Mouse (Mus musculus) heart, embryonic 12.5 days (tissue): ENCODE measurements around the gene Als2cl. TPM values are rescaled to one million over a fixed set of nuclear protein-coding genes. Genes with fewer than 3 reads are reported as not detected.

Source experiments
- ATAC-seq: fragments of 200-750 bp; cut with Nextera tagmentation; 2 replicates; pipeline ENCODE4 v1.8.0; 2017; ENCODE audit warnings: moderate TSS enrichment, moderate library complexity; ENCODE audit not compliant: insufficient number of reproducible peaks, low FRiP score
- H3K27ac ChIP-seq: fragments of 300-500 bp; sonication (generic); 2 replicates; pipeline ENCODE4 v1.5.1; 2016; ENCODE audit warnings: mild to moderate bottlenecking, moderate library complexity; ENCODE audit not compliant: poor library complexity, severe bottlenecking
- H3K27me3 ChIP-seq: fragments of 300-500 bp; sonication (generic); replicated peaks from 2 replicates; pipeline ENCODE4 v1.6.1; 2016; ENCODE audit warnings: mild to moderate bottlenecking, moderate library complexity
- H3K36me3 ChIP-seq: fragments of 300-500 bp; sonication (generic); 2 replicates; pipeline ENCODE4 v1.6.1; 2016; ENCODE audit warnings: mild to moderate bottlenecking, moderate library complexity
- H3K4me1 ChIP-seq: fragments of 300-500 bp; sonication (generic); replicated peaks from 2 replicates; pipeline ENCODE4 v1.6.1; 2016; ENCODE audit warnings: mild to moderate bottlenecking
- H3K4me2 ChIP-seq: fragments of 300-500 bp; sonication (generic); 2 replicates; pipeline ENCODE4 v1.6.1; 2016; ENCODE audit warnings: mild to moderate bottlenecking, moderate library complexity
- H3K4me3 ChIP-seq: fragments of 300-500 bp; sonication (generic); 2 replicates; pipeline ENCODE4 v1.5.1; 2016; ENCODE audit warnings: mild to moderate bottlenecking
- H3K9ac ChIP-seq: fragments of 300-500 bp; sonication (generic); 2 replicates; pipeline ENCODE4 v1.6.1; 2016; ENCODE audit warnings: mild to moderate bottlenecking, moderate library complexity
- H3K9me3 ChIP-seq: fragments of 300-500 bp; sonication (generic); replicated peaks from 2 replicates; pipeline ENCODE4 v1.6.1; 2016; ENCODE audit warnings: mild to moderate bottlenecking, moderate library complexity
- WGBS: fragments of 180-500 bp; shearing (Covaris S2); methylation state at CpG from one replicate; pipeline ENCODE4 v1.1.7; 2016; 5-methylcytosine and 5-hydroxymethylcytosine counted together
- polyA plus RNA-seq: library from polyadenylated mRNA; unstranded; fragments of >200 nt; fragmentation: Nextera tagmentation; extraction: Ambion mirVana; gene quantifications from 2 replicates; pipeline ENCODE4 v1.2.1, GENCODE M21; 2016

Gene Als2cl
- polyA plus RNA-seq, 1 experiment from 2014 or later = 1.4 TPM

DNA sequence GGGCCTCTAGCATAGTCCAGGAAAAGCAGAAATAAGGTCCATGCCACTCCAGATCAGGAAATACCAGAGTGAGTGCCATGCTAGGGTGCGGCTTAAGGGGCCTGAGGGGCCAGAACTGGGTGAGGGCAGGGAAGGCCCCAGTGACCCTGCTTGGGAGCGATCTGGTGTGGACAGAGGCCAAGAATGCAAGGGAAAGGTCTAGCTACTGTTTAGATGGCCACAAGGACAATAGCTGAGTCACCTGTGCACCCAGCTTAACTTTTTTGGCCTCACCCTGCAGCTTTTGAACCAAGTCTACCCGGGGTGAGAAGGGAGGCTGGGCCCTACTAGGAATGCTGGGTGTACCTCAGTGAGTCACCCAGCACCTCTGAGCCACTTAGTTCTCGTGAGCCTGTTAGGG, 1.1 kb downstream of the Als2cl start:
- no peak for ATAC-seq
- no peaks in the 10 kb centered on the region for H3K36me3 ChIP-seq
- peak overlapping the region; percentile 67; the same call in 1 of the 2 replicates for H3K9ac ChIP-seq
- 72% methylated on average over 4 of the region's 4 CpGs for WGBS
- peaks cover 26% of the 10 kb centered on the region for H3K4me1 ChIP-seq
- H3K27ac ChIP-seq = no peak overlapping the region
- H3K9me3 ChIP-seq = no peaks in the 10 kb centered on the region
- H3K4me2 ChIP-seq = peak overlapping the region; percentile 99
- peak overlapping the region; percentile 72; the same call in 1 of the 2 replicates for H3K4me3 ChIP-seq
- peaks cover 65% of the 10 kb centered on the region for H3K27me3 ChIP-seq

DNA sequence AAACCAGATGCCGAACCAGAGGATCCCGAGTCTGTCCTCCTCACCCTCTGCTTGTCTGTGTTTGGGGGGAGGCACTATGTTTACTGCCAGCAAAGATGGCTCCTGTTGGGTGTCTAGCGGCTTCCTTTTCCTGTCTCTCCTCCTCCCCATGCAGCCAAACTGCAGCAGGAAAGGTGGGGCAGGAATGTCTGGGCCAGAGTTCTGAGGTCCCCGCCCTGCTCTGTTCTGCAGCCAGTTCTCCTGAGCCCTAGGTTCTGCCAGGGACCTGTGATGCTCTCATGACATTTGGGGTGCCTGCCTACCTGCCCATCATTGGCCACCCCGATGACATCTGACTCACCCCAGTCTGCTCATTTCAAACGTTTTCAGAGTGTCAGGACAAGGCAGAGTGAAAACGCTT, 2.3 kb downstream of the Als2cl start:
- no peak overlapping the region for H3K4me3 ChIP-seq
- 65% methylated on average over 7 of the region's 7 CpGs for WGBS
- no peak for ATAC-seq
- H3K27me3 ChIP-seq = peaks cover 66% of the 10 kb centered on the region
- no peak overlapping the region for H3K9ac ChIP-seq
- H3K36me3 ChIP-seq = no peaks in the 10 kb centered on the region
- no peaks in the 10 kb centered on the region for H3K9me3 ChIP-seq
- peaks cover 26% of the 10 kb centered on the region for H3K4me1 ChIP-seq
- H3K27ac ChIP-seq = no peak overlapping the region
- no peak overlapping the region for H3K4me2 ChIP-seq

DNA sequence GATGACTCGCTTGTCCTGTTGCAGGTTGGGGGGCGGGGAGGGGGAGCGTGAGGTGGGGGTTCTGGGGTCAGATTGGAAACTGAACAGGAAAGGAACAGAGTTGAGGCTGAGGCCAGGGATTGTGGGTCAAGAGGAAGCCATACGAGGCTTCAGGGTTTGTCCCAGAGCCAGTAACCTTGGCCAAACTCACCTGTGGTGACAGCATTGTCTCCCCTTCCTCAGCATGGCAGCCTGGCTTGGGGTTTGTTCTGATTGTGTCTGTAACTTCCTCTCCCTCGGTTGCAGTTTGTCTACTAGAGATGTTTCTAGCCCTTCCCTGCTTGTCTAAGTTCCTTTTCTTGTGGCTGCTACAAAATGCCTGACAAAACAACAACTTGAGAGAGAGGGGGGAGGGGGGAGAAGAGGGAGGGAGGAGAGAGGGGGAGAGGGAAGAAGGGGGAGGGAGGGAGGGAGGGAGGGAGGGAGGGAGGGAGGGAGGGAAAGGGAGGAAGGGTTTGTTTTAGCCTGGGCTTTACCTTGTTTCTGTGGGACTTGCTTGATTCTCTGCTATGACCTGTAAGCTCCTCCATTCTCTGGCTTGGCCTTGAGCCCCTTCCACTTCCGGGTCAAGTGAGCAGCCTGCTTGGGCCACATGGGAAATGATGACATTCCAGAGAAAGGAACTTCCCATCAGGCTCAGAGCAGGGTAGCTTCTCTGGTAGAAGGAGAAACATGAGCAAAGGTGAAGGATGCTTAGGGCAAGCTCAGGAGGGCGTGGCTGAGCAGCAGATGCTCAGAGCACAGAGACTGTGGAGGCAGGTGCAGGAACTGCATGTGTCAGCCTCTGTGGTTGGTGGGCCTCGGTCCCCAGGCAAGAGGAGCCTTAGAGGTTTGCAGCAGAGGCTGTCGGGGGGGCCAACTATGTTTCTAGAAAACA, 8.0 kb downstream of the Als2cl start:
- H3K27ac ChIP-seq = no peak overlapping the region
- no peak overlapping the region for H3K9ac ChIP-seq
- peaks cover 42% of the 10 kb centered on the region for H3K27me3 ChIP-seq
- no peak overlapping the region for H3K4me3 ChIP-seq
- WGBS = 55% methylated on average over 9 of the region's 9 CpGs
- no peak for ATAC-seq
- H3K4me2 ChIP-seq = no peak overlapping the region
- no peaks in the 10 kb centered on the region for H3K36me3 ChIP-seq
- peaks cover 16% of the 10 kb centered on the region for H3K4me1 ChIP-seq
- H3K9me3 ChIP-seq = no peaks in the 10 kb centered on the region

DNA sequence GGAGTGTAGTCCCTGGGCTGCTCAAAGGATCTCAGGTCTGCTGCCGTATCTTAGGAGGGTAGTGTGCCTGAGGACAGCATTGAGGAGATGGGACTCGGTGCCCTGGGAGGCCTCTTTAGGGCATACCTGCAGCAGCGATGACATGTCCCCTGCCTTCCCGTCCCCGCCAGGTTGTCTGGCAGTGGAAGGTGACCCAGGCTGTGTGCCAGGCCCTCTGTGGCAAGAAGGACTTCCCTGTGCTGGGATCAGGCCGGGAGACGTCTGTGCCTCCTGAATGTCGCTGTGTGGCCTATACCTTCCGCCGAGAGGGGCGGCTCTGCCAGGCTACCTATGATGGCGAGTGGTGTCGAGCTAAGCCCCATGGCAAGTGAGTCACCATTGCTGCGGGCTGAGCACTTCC, 9.3 kb downstream of the Als2cl start:
- Histone ChIP-seq H3K27ac (no peak overlapping the region), H3K36me3 (no peaks in the 10 kb centered on the region), H3K27me3 (peaks cover 43% of the 10 kb centered on the region), H3K4me1 (peaks cover 16% of the 10 kb centered on the region), H3K4me2 (no peak overlapping the region), H3K9me3 (no peaks in the 10 kb centered on the region), H3K9ac (no peak overlapping the region), H3K4me3 (no peak overlapping the region)
- WGBS = 88% methylated on average over 14 of the region's 14 CpGs
- ATAC-seq = no peak

DNA sequence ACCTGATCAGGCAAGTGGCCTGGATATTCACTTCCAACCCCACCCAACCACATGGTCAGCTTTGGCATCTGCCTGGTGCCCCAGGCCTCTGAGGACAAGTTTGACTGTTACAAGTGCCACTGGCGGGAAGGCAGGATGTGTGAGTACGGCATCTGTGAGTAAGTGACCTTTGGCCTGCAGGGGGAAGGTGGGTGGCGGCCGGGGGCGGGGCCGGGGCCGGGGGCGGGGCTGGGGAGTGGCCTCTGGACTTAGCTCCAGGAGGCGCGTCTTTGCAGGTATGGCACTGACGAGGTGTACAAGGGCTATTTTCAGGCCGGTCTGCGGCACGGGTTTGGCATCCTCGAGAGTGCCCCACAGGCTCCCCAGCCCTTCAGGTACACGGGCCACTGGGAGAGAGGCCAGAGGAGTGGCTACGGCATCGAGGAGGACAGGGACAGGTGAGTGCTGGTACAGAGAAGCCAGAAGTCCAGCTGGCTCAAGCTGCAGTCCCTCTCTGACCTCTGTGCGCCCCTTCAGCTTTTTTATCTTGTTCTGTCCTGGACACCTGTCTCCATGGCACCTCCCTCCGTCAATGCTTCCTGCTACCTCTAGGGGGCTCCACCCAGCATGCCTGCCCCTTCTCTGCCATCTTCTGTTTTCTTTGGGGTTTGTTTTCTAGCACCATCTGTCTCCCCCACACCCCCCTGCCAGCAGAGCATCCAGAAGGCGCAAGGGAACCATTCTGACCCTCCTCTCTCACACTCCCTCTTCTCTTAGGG, 10.5 kb downstream of the Als2cl start:
- 14% methylated on average over 21 of the region's 21 CpGs for WGBS
- Histone ChIP-seq H3K9me3 (no peaks in the 10 kb centered on the region), H3K27ac (no peak overlapping the region), H3K27me3 (peaks cover 43% of the 10 kb centered on the region), H3K9ac (no peak overlapping the region), H3K4me1 (peaks cover 16% of the 10 kb centered on the region), H3K4me2 (no peak overlapping the region), H3K36me3 (no peaks in the 10 kb centered on the region), H3K4me3 (no peak overlapping the region)
- ATAC-seq = no peak

DNA sequence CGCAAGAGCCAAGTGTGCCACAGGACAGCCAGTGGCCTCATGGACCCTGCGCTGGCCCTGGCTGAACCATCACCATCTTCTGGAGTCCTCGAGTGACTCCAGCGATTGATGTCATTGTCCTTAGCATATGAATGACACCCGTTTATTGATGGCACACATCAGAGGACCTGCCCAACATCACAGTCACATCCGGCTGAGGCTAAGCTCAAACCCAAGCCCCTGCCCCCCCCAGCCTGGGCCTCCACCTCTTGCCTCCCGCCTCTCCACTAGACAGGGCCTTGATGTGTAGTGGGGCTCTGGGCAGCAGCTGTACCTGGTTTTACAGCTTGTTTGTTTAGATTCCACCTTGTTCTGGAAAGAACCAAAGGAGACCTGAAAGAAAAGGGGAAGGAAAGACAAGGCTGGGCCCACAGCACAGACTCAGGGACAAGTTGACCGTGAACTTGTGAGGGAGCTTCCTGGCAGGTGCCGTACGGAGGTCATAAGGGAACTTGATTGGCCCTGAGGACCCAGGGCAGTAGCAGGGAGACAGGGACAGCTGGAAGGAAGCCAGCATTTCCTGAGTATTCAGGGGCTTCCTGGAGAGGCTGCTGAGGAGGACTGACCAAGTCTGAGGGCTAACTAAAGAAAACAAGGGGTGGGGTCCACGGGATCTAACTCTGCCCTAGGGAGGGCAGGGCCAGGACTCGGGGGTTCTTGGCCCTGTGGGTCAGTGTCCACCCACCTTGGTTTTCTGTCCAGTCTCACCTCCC, 11.6 kb downstream of the Als2cl start:
- H3K9me3 ChIP-seq = no peaks in the 10 kb centered on the region
- WGBS = 64% methylated on average over 12 of the region's 12 CpGs
- peaks cover 17% of the 10 kb centered on the region for H3K4me1 ChIP-seq
- H3K4me2 ChIP-seq = no peak overlapping the region
- no peak overlapping the region for H3K9ac ChIP-seq
- H3K4me3 ChIP-seq = no peak overlapping the region
- no peak for ATAC-seq
- H3K27me3 ChIP-seq = peaks cover 45% of the 10 kb centered on the region
- no peak overlapping the region for H3K27ac ChIP-seq
- H3K36me3 ChIP-seq = no peaks in the 10 kb centered on the region

DNA sequence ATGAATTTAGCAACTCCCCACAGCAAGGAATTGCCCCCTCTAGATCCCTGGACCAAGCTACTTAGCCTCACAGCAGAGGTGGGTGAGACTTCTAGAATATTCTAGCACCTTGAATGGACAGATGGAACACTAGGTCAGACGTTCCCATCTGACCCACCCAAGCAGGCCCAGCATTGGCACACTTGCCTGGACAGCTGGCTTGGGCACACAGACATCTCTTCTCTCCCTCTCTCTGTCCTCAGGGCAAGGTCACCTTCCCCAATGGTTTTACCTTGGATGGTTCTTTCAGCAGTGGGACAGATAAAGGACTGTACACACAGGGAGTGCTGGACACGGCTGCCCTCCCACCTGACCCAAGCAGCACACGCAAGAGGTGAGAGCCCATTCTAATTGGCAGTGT, 12.9 kb downstream of the Als2cl start:
- Histone ChIP-seq H3K9ac (no peak overlapping the region), H3K4me3 (no peak overlapping the region), H3K27me3 (peaks cover 39% of the 10 kb centered on the region), H3K4me2 (no peak overlapping the region), H3K27ac (no peak overlapping the region), H3K4me1 (peaks cover 20% of the 10 kb centered on the region), H3K36me3 (no peaks in the 10 kb centered on the region), H3K9me3 (no peaks in the 10 kb centered on the region)
- 78% methylated on average over 3 of the region's 3 CpGs for WGBS
- no peak for ATAC-seq

DNA sequence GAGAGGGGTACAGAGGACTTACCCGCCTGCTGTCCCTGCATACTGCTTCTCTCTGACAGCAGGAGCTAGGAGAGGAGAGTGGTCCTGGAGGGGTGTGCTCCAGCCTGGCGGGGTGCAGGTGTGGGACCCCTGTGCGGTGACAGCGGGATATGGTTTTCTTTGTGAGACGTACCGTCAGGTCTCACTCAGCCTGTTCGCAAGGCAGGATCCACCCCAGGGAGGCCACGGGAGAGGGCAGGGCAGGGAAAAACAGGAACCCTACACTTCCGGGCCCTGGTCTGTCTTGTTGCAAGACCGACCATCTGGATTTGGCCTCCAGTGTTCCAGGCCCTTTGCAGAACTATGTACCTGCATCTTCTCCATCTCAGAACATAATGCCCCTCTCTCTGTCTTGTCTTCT, 13.8 kb downstream of the Als2cl start:
- ATAC-seq = no peak
- Histone ChIP-seq H3K27me3 (peaks cover 47% of the 10 kb centered on the region), H3K36me3 (no peaks in the 10 kb centered on the region), H3K4me1 (peaks cover 20% of the 10 kb centered on the region), H3K4me3 (no peak overlapping the region), H3K4me2 (no peak overlapping the region), H3K9ac (no peak overlapping the region), H3K27ac (no peak overlapping the region), H3K9me3 (no peaks in the 10 kb centered on the region)
- WGBS = 57% methylated on average over 10 of the region's 10 CpGs

DNA sequence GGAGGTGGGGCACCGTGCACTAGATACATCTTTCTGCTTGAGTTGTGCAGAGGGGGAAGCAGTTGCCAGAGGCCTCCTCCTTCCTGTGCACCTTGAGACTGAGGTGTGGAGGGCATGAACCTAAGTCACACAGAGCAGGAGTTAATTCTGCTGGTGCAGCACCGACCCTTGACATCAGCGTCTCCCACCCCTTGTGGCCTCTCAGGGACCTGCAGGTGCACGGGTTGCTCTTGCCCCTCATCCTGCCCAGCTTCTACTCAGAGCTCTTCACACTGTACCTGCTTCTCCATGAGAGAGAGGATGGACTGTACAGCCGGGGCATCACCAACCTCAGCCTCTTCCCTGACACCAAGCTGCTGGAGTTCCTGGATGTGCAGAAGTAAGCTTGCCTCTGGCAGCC, 15.8 kb downstream of the Als2cl start:
- Histone ChIP-seq H3K9ac (no peak overlapping the region), H3K27me3 (peaks cover 33% of the 10 kb centered on the region), H3K36me3 (no peaks in the 10 kb centered on the region), H3K4me3 (no peak overlapping the region), H3K27ac (no peak overlapping the region), H3K4me2 (no peak overlapping the region), H3K9me3 (no peaks in the 10 kb centered on the region), H3K4me1 (peaks cover 17% of the 10 kb centered on the region)
- 57% methylated on average over 5 of the region's 5 CpGs for WGBS
- ATAC-seq = no peak

DNA sequence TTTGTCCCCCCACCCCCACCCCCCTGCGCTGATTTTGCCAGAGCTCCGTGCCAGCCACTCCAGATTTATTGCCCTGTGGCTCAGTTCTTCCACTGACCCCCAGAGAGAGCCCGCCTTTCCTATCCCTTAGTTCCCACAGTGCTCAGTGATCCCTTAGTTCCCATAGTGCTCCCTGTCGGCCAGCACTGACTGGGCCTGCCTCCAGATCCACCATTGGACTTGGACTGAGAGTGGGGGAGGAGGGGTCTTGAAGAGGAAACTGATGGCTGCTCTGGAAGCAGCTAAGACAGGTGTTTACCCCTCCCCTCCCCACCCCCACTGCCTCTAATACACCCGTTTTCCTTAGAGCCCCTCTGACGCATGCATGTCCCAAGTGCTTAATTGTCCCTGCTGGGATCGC, 16.3 kb downstream of the Als2cl start:
- Histone ChIP-seq H3K4me3 (no peak overlapping the region), H3K9me3 (no peaks in the 10 kb centered on the region), H3K27me3 (peaks cover 30% of the 10 kb centered on the region), H3K4me2 (peak overlapping the region; percentile 38), H3K36me3 (no peaks in the 10 kb centered on the region), H3K9ac (no peak overlapping the region), H3K27ac (no peak overlapping the region), H3K4me1 (peaks cover 14% of the 10 kb centered on the region)
- no peak for ATAC-seq
- WGBS = 22% methylated on average over 7 of the region's 7 CpGs

DNA sequence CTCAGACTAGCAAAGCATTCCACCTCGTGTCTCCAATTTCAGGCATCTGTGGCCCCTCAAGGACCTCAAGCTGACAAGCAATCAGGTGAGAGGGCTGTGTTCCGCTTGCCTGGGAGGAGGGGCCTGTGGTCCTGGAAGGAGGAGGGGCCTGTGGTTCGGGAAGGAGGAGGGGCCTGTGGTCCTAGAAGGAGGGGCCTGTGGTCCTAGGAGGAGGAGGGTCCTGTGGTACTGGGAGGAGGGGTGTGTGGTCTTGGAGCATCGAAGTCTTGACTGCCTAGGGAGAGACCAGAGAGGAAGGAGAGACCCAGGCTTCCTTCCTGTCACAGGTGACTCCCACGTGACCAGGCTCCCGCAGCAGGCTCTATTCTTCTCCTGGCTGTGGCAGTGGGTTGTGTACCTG, 16.9 kb downstream of the Als2cl start:
- peak overlapping the region; percentile 38 for H3K4me2 ChIP-seq

More for the DNA sequence above, 16.9 kb downstream of the Als2cl start:
- no peak overlapping the region for H3K9ac ChIP-seq
- no peaks in the 10 kb centered on the region for H3K36me3 ChIP-seq
- no peak for ATAC-seq
- peaks cover 8% of the 10 kb centered on the region for H3K4me1 ChIP-seq
- peaks cover 30% of the 10 kb centered on the region for H3K27me3 ChIP-seq
- H3K4me3 ChIP-seq = no peak overlapping the region
- 13% methylated on average over 6 of the region's 6 CpGs for WGBS
- no peak overlapping the region for H3K27ac ChIP-seq
- no peaks in the 10 kb centered on the region for H3K9me3 ChIP-seq
